Mouse (Mus musculus) MEL (cell line): ENCODE measurements around the gene Snx29. TPM values are rescaled to one million over a fixed set of nuclear protein-coding genes. Genes with fewer than 3 reads are reported as not detected.
"Not testable (repeated sequence)": the region's sequence is repeated elsewhere in the genome, so short reads cannot be mapped to it uniquely, and the experiment has no call there.

Source experiments
- DNase-seq: peaks from one replicate; pipeline ENCODE4 v3.0.0; 2011; ENCODE audit warnings: low read depth, low spot score
- H3K27ac ChIP-seq: 2 replicates; pipeline ENCODE4 v1.5.1; 2012; ENCODE audit warnings: low read depth, mild to moderate bottlenecking, control low read depth, low read length, moderate library complexity; ENCODE audit not compliant: control insufficient read depth
- H3K27me3 ChIP-seq, 2 experiments: fragments of 150-350 bp in 1 of 2; sonication (generic) in 1 of 2; 2 replicates each; pipeline ENCODE4 v1.6.1; 2012; ENCODE audit warnings: low read length in 2 of 2, mild to moderate bottlenecking in 2 of 2, improper control_type of control experiment in 1 of 2, moderate library complexity in 1 of 2; ENCODE audit not compliant: insufficient read depth in 2 of 2, control insufficient read depth in 1 of 2
- H3K36me3 ChIP-seq, 2 experiments: 2 replicates each; pipeline ENCODE4 v1.6.1; 2012 to 2014; ENCODE audit warnings: low read length in 2 of 2, improper control_type of control experiment in 1 of 2, inconsistent platforms in 1 of 2, mild to moderate bottlenecking in 1 of 2; ENCODE audit not compliant: insufficient read depth in 2 of 2, control insufficient read depth in 1 of 2
- H3K4me1 ChIP-seq, 2 experiments: fragments of 150-350 bp in 1 of 2; sonication (generic) in 1 of 2; 2 replicates each; pipeline ENCODE4 v1.6.1; 2012; ENCODE audit warnings: low read length in 2 of 2, improper control_type of control experiment in 1 of 2, mild to moderate bottlenecking in 1 of 2; ENCODE audit not compliant: insufficient read depth in 2 of 2, control insufficient read depth in 1 of 2
- H3K4me3 ChIP-seq, 2 experiments: fragments of 150-350 bp in 1 of 2; sonication (generic) in 1 of 2; 2 replicates each; pipeline ENCODE4 v1.5.1; 2012; ENCODE audit warnings: low read depth in 2 of 2, low read length in 2 of 2, mild to moderate bottlenecking in 2 of 2, moderate library complexity in 2 of 2, control low read depth in 1 of 2, improper control_type of control experiment in 1 of 2; ENCODE audit not compliant: control insufficient read depth in 1 of 2, insufficient read depth in 1 of 2
- H3K79me2 ChIP-seq: 2 replicates; pipeline ENCODE4 v1.6.1; 2012; ENCODE audit warnings: mild to moderate bottlenecking, low read length, moderate library complexity; ENCODE audit not compliant: control insufficient read depth, poor library complexity, insufficient read depth
- H3K9ac ChIP-seq: 2 replicates; pipeline ENCODE4 v1.6.1; 2012; ENCODE audit warnings: low read depth, mild to moderate bottlenecking, control low read depth, low read length, moderate library complexity; ENCODE audit not compliant: control insufficient read depth, poor library complexity, severe bottlenecking
- H3K9me3 ChIP-seq: fragments of 150-350 bp; sonication (generic); replicated peaks from 2 replicates; pipeline ENCODE4 v1.6.1; 2012; ENCODE audit warnings: mild to moderate bottlenecking, low read length, improper control_type of control experiment, moderate library complexity; ENCODE audit not compliant: insufficient read depth
- GABPA ChIP-seq: IDR thresholded peaks from 2 replicates; pipeline ENCODE4 v1.6.1; 2012; ENCODE audit warnings: low read depth, mild to moderate bottlenecking, inconsistent platforms, low read length, improper control_type of control experiment, moderate library complexity
- GATA1 ChIP-seq: IDR thresholded peaks from 2 replicates; pipeline ENCODE4 v1.6.1; 2011; ENCODE audit warnings: low read depth, low read length, improper control_type of control experiment
- MYC ChIP-seq: IDR thresholded peaks from 2 replicates; pipeline ENCODE4 v1.6.1; 2011; ENCODE audit warnings: low read depth, mild to moderate bottlenecking, low read length, improper control_type of control experiment, moderate library complexity
- ZKSCAN1 ChIP-seq: IDR thresholded peaks from 2 replicates; pipeline ENCODE4 v1.6.1; 2012; ENCODE audit warnings: low read depth, mild to moderate bottlenecking, inconsistent platforms, low read length, improper control_type of control experiment, moderate library complexity
- ZNF384 ChIP-seq: IDR thresholded peaks from 2 replicates; pipeline ENCODE4 v1.6.1; 2012; ENCODE audit warnings: low read depth, mild to moderate bottlenecking, inconsistent platforms, low read length, improper control_type of control experiment
- polyA plus RNA-seq, 2 experiments: library from polyadenylated mRNA; stranded (reverse) in 1 of 2; unstranded in 1 of 2; fragments of >175 nt in 1 of 2; fragments of >200 nt in 1 of 2; gene quantifications; 2 replicates each; pipeline versions ENCODE4 v1.2.1 to v1.2.4; 2012; ENCODE audit warnings: low replicate concordance in 2 of 2, low read depth in 1 of 2; ENCODE audit not compliant: insufficient read length in 2 of 2, insufficient read depth in 1 of 2, missing spikeins in 1 of 2
- total RNA-seq: library from RNA; depleted of rRNA; stranded (reverse); fragments of 300-350 nt; gene quantifications from 2 replicates; pipeline ENCODE4 v1.2.3, GENCODE M21; 2012

The Snx29 gene
- total and polyA plus RNA-seq, 3 experiments = 0.72 to 0.73 TPM; not detected in 1

GRCm38 (mm10) chr16:11284881-11285280 is 37.8 kb upstream of the Snx29 start:
- TF ChIP-seq ZKSCAN1 = no peak
- no peak for TF ChIP-seq MYC
- TF ChIP-seq ZNF384 = no peak
- Histone ChIP-seq H3K79me2 (no peaks in the 10 kb centered on the region), H3K36me3 (peaks cover 0 to 10% of the 10 kb centered on the region in 2 experiments; a peak in 2 of 4 replicates), H3K9me3 (no peaks in the 10 kb centered on the region), H3K4me3 (no peak overlapping the region), H3K9ac (no peak overlapping the region), H3K4me1 (peaks cover 5 to 10% of the 10 kb centered on the region in 2 experiments), H3K27ac (no peak overlapping the region), H3K27me3 (no peaks in the 10 kb centered on the region)
- no peak for DNase-seq

- H3K9me3 ChIP-seq = no peaks in the 10 kb centered on the region
- peaks cover 5 to 10% of the 10 kb centered on the region in 2 experiments for H3K4me1 ChIP-seq
- H3K27me3 ChIP-seq = no peaks in the 10 kb centered on the region
- no peak for TF ChIP-seq GATA1
- TF ChIP-seq GABPA = peak; percentile 43; the same call in 1 of the 2 replicates
- no peak overlapping the region for H3K9ac ChIP-seq
- H3K27ac ChIP-seq = no peak overlapping the region
- peaks cover 0 to 10% of the 10 kb centered on the region in 2 experiments; a peak in 2 of 4 replicates for H3K36me3 ChIP-seq
- DNase-seq = peak; percentile 50
- peak overlapping the region in 1 of 2 experiments; percentile 1; a peak in 1 of 4 replicates for H3K4me3 ChIP-seq
- no peaks in the 10 kb centered on the region for H3K79me2 ChIP-seq
These were observed 36.8 kb upstream of the Snx29 start for GRCm38 (mm10) chr16:11285949-11286348.

DNA sequence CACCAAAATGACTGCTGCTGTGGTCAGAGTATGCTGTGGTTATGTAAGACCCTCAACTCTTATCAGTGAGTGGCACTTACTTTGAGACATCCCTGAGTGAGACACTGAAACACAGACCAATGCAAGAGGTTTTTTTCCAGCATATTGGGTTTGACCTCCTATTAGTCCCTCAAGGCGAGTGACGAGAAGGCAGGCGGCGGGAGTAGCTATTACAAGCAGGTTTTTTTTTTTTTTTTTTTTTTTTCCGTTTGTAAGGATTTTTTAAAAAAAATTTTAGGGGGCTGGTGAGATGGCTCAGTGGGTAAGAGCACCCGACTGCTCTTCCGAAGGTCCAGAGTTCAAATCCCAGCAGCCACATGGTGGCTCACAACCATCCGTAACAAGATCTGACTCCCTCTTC is 33.8 kb upstream of the Snx29 start:
- not testable (repeated sequence) for H3K79me2 ChIP-seq, H3K4me3 ChIP-seq, H3K9ac ChIP-seq, H3K36me3 ChIP-seq, H3K9me3 ChIP-seq, H3K27ac ChIP-seq, DNase-seq, H3K27me3 ChIP-seq
- peaks cover 5 to 10% of the 10 kb centered on the region in 2 experiments for H3K4me1 ChIP-seq

GRCm38 (mm10) chr16:11295583-11295982 is 27.1 kb upstream of the Snx29 start:
- not testable (repeated sequence) for H3K36me3 ChIP-seq, H3K9ac ChIP-seq, DNase-seq, H3K27ac ChIP-seq, H3K27me3 ChIP-seq, H3K4me3 ChIP-seq, H3K4me1 ChIP-seq, H3K9me3 ChIP-seq, H3K79me2 ChIP-seq
